9 mouse cellular contexts compared by ENCODE assay signal in the genomic region with DNA sequence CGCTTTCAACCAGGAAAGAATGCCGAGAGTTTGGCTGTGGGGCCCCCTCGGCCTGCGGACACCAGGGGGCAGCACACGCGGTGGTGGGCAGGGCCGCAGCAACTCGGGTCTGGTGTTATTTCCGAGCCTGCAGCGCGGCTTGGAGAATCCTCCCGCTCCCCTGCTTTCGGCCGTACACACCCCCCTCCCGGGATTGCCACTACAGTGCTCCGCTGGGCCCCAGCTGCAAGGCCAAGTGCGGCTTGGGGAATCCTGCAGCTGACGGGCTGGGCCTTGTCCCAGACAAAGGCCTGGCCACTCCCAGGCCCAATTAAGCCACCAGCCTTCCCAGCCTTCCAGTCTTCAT. TPM values are rescaled to one million over a fixed set of nuclear protein-coding genes. Genes with fewer than 3 reads are reported as not detected.
DNase-seq lines count a peak whose midpoint lies in the region; ATAC-seq and TF ChIP-seq lines count a peak whose summit lies in the region.
"Had no signal": no experiment of that assay in that cellular context is flagged by ENCODE, and none has a peak within 500 bp of the region (broad histone marks: within the 10 kb centered on the region; RNA-seq: fewer than 3 reads in every experiment).

No protein-coding gene starts in this region.

- peaks cover 7% of the 10 kb centered on the region for H3K4me1 ChIP-seq in bone marrow macrophage, adult 2 months (ENCODE audit: control insufficient read depth, insufficient read depth, low read length)
- peaks cover 39% of the 10 kb centered on the region for H3K4me1 ChIP-seq in hindbrain, embryonic 15.5 days (replicated peaks)
- H3K4me1 ChIP-seq in liver, embryonic 13.5 days (replicated peaks) = peaks cover 34% of the 10 kb centered on the region

- H3K27me3 ChIP-seq in hindbrain, embryonic 15.5 days = peaks cover 82% of the 10 kb centered on the region
- peaks cover 96% of the 10 kb centered on the region for H3K27me3 ChIP-seq in liver, embryonic 13.5 days
- H3K27me3 ChIP-seq: Patski had no signal

- peak overlapping the region; percentile 84 for H3K4me2 ChIP-seq in hindbrain, embryonic 15.5 days
- H3K4me2 ChIP-seq in liver, embryonic 13.5 days = peak overlapping the region; percentile 77

- DNase-seq in cerebellum, postnatal 14 days = peak; percentile 63 to 74
- DNase-seq in cerebellum, adult 18-20 months = no peak
- DNase-seq in gastrocnemius, adult 2 months = peak; percentile 86
- DNase-seq in liver, embryonic 13.5 days = peak; percentile 48
- DNase-seq in neural tube, embryonic 10.5 days (ENCODE audit: extremely low spot score, low spot score) = peak; percentile 83
- DNase-seq in thymus, postnatal 10 days (ENCODE audit: low spot score in 2 of 2) = peak; percentile 31 to 69

- TF ChIP-seq POLR2A in bone marrow macrophage, adult 2 months (IDR thresholded peaks at IDR 0.05; ENCODE audit: borderline replicate concordance, low read depth, low read length) = no peak

- peak; percentile 50; the same call in 1 of the 2 replicates for ATAC-seq in hindbrain, embryonic 15.5 days (ENCODE audit: low FRiP score, low read depth)
- ATAC-seq in liver, embryonic 13.5 days (ENCODE audit: low read depth) = peak; percentile 39; the same call in 1 of the 2 replicates

- no peak overlapping the region for H3K9ac ChIP-seq in hindbrain, embryonic 15.5 days
- peak overlapping the region; percentile 43; the same call in 1 of the 2 replicates for H3K9ac ChIP-seq in liver, embryonic 13.5 days

- H3K9me3 ChIP-seq in hindbrain, embryonic 15.5 days = no peaks in the 10 kb centered on the region
- H3K9me3 ChIP-seq in liver, embryonic 13.5 days (replicated peaks) = no peaks in the 10 kb centered on the region

- peak; percentile 68; the same call in 1 of the 2 replicates for TF ChIP-seq CTCF in bone marrow macrophage, adult 2 months (IDR thresholded peaks at IDR 0.05; ENCODE audit: low read depth, low read length)
- peak; percentile 98; the same call in 1 of the 2 replicates for TF ChIP-seq CTCF in gastrocnemius, adult 2 months (IDR thresholded peaks at IDR 0.05)

- intact Hi-C loops in gastrocnemius, adult 2 months (cut with DNase I) = loop anchor here (2.0 to 10.0 kb wide), 5 partner anchors 221 to 461 kb away; no protein-coding TSS in a partner anchor

- H3K27ac ChIP-seq in bone marrow macrophage, adult 2 months (ENCODE audit: insufficient read depth, low read depth, low read length) = no peak overlapping the region
- H3K27ac ChIP-seq in gastrocnemius, adult 2 months = peak overlapping the region; percentile 80
- no peak overlapping the region for H3K27ac ChIP-seq in hindbrain, embryonic 15.5 days (replicated peaks)
- H3K27ac ChIP-seq in liver, embryonic 13.5 days = no peak overlapping the region

- H3K36me3 ChIP-seq in hindbrain, embryonic 15.5 days = no peaks in the 10 kb centered on the region
- H3K36me3 ChIP-seq in liver, embryonic 13.5 days = no peaks in the 10 kb centered on the region

- H3K4me3 ChIP-seq in bone marrow macrophage, adult 2 months (ENCODE audit: insufficient read depth, low read length) = peak overlapping the region; percentile 70
- H3K4me3 ChIP-seq in gastrocnemius, adult 2 months = peak overlapping the region; percentile 79
- peak overlapping the region; percentile 40 for H3K4me3 ChIP-seq in hindbrain, embryonic 15.5 days
- peak overlapping the region; percentile 56 for H3K4me3 ChIP-seq in liver, embryonic 13.5 days (replicated peaks)

- under 1% methylated on average over 18 of the region's 18 CpGs for WGBS in hindbrain, embryonic 15.5 days
- under 1% methylated on average over 18 of the region's 18 CpGs for whole genome bisulfite sequencing in liver, embryonic 13.5 days (ENCODE audit: insufficient replicate concordance)

RNA-seq across cellular contexts. Expression of a gene that starts 6.8 kb away (rescaled TPM):
- polyA plus RNA-seq in bone marrow macrophage, adult 2 months (2012; ENCODE audit: insufficient read depth, insufficient read length, missing spikeins) = not detected in 2 replicates
- not detected for total RNA-seq in gastrocnemius, adult 2 months (2021)
- not detected in 2 replicates for polyA plus RNA-seq in hindbrain, embryonic 15.5 days (2015; fragmentation: Nextera tagmentation; extraction: Ambion mirVana)
- not detected in 2 replicates for polyA plus RNA-seq in liver, embryonic 13.5 days (2015; fragmentation: Nextera tagmentation; extraction: Ambion mirVana)
- polyA plus RNA-seq: Patski had no signal

RNA-seq across cellular contexts. Expression of a gene that starts 11.0 kb away (rescaled TPM):
- 0.20 TPM in 1 of 2 replicates, not detected in the other for polyA plus RNA-seq in bone marrow macrophage, adult 2 months (2012; ENCODE audit: insufficient read depth, insufficient read length, missing spikeins)
- 1 to 10 TPM; 1.7 to 3.6 TPM for total RNA-seq in gastrocnemius, adult 2 months (2021)
- 1.5 and 1.9 TPM in 2 replicates for polyA plus RNA-seq in hindbrain, embryonic 15.5 days (2015; fragmentation: Nextera tagmentation; extraction: Ambion mirVana)
- 0.25 and 0.27 TPM in 2 replicates for polyA plus RNA-seq in liver, embryonic 13.5 days (2015; fragmentation: Nextera tagmentation; extraction: Ambion mirVana)

RNA-seq across cellular contexts. Expression of a gene that starts 42.9 kb away (rescaled TPM):
- not detected in 2 replicates for polyA plus RNA-seq in bone marrow macrophage, adult 2 months (2012; ENCODE audit: insufficient read depth, insufficient read length, missing spikeins)
- total RNA-seq in gastrocnemius, adult 2 months (2021) = 1 to 10 TPM in 1 of 2 experiments, under 1 TPM in 1; 0.87 to 1.8 TPM
- polyA plus RNA-seq in hindbrain, embryonic 15.5 days (2015; fragmentation: Nextera tagmentation; extraction: Ambion mirVana) = 0.21 and 0.31 TPM in 2 replicates
- polyA plus RNA-seq in liver, embryonic 13.5 days (2015; fragmentation: Nextera tagmentation; extraction: Ambion mirVana) = 0.05 and 0.06 TPM in 2 replicates
- polyA plus RNA-seq: Patski had no signal

Comparison
In these comparisons a context has a peak if more than half of its experiments do, and no peak if none do; other contexts are left out.
1. DNase-seq: peak in cerebellum, postnatal 14 days (2 of 2), gastrocnemius, adult 2 months (single experiment), liver, embryonic 13.5 days (single experiment), neural tube, embryonic 10.5 days (single experiment) and thymus, postnatal 10 days (2 of 2); none in cerebellum, adult 18-20 months (0 of 2).
2. Peak in every context shown above with its lines, with median percentiles within 50 percentile points of each other: H3K4me3 ChIP-seq.